Mouse (Mus musculus) forebrain, embryonic 10.5 days (tissue): ENCODE measurements around the gene Map4k1. TPM values are rescaled to one million over a fixed set of nuclear protein-coding genes. Genes with fewer than 3 reads are reported as not detected.

Experiments used
- DNase-seq: peaks from one replicate; pipeline ENCODE4 v3.0.0-alpha.2; 2017; ENCODE audit warnings: low spot score; ENCODE audit errors: extremely low spot score
- H3K27ac ChIP-seq: fragments of 300-500 bp; sonication (generic); 2 replicates; pipeline ENCODE4 v1.5.1; 2016; ENCODE audit warnings: mild to moderate bottlenecking
- H3K27me3 ChIP-seq: fragments of 300-500 bp; sonication (generic); 2 replicates; pipeline ENCODE4 v1.6.1; 2016; ENCODE audit warnings: mild to moderate bottlenecking; ENCODE audit not compliant: poor library complexity, severe bottlenecking
- H3K36me3 ChIP-seq: fragments of 300-500 bp; sonication (generic); replicated peaks from 2 replicates; pipeline ENCODE4 v1.6.1; 2016; ENCODE audit warnings: mild to moderate bottlenecking, moderate library complexity
- H3K4me1 ChIP-seq: fragments of 300-500 bp; sonication (generic); 2 replicates; pipeline ENCODE4 v1.6.1; 2016
- H3K4me3 ChIP-seq: fragments of 300-500 bp; sonication (generic); 2 replicates; pipeline ENCODE4 v1.5.1; 2016; ENCODE audit warnings: mild to moderate bottlenecking, moderate library complexity
- H3K9me3 ChIP-seq: fragments of 300-500 bp; sonication (generic); 2 replicates; pipeline ENCODE4 v1.6.1; 2016; ENCODE audit warnings: mild to moderate bottlenecking, moderate library complexity
- WGBS: fragments of 180-500 bp; shearing (Covaris S2); methylation state at CpG from one replicate; pipeline ENCODE4 v1.1.7; 2016; 5-methylcytosine and 5-hydroxymethylcytosine counted together
- polyA plus RNA-seq: library from polyadenylated mRNA; unstranded; fragments of >200 nt; fragmentation: Nextera tagmentation; extraction: Ambion mirVana; gene quantifications from 2 replicates; pipeline ENCODE4 v1.2.1, GENCODE M21; 2016

The Map4k1 gene
- 10.2 and 13.4 TPM in 2 replicates for polyA plus RNA-seq

GRCm38 (mm10) chr7:28981651-28982273 is at the start of gene Map4k1, which contains the start of gene Eif3k:
Gene Map4k1 (plus strand): TSS chr7:28982050.
Gene Eif3k (minus strand): TSS chr7:28981864.
- Histone ChIP-seq H3K9me3 (no peaks in the 10 kb centered on the region), H3K36me3 (peaks cover 34% of the 10 kb centered on the region), H3K27ac (peak within 1 kb of the TSS; percentile 92), H3K4me3 (peak within 1 kb of the TSS; percentile 89), H3K27me3 (no peaks in the 10 kb centered on the region), H3K4me1 (peaks cover 28% of the 10 kb centered on the region)
- peak; percentile 96 for DNase-seq
- WGBS: under 1% methylated on average over 36 of the region's 36 CpGs

DNA sequence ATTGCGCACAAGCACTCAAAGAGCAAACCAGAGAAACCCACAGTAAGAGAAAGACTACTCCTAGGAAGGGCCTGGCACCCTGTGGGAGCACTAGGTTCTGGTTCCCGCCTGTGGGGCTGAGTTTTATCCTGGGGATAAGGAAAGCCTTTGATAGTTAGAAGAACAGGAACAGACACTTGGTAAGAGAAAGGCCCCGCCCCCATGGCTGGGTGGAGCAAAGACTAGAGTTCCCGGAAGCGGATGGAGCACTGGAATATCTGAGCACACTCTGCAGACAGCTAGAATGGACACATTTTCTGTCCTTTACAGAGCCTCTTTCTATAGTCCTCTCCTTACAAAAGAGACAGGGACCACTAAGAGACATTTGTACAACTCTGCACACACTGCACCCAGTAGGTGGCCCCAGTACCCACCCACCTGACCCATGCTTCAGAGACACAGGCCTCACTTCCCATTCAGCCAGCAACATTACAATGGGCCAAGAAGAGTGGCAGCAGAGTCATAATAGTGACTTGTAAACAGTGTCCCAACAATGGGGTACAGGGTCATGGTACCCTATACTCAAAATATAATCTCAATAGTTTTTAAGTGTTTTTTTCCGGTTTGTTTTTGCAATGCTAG is 49.3 kb upstream of the Map4k1 start:
- Histone ChIP-seq H3K36me3 (peaks cover 57% of the 10 kb centered on the region), H3K9me3 (no peaks in the 10 kb centered on the region), H3K27me3 (no peaks in the 10 kb centered on the region), H3K4me3 (no peak overlapping the region), H3K4me1 (peaks cover 64% of the 10 kb centered on the region), H3K27ac (no peak overlapping the region)
- no peak for DNase-seq
- 73% methylated on average over 6 of the region's 6 CpGs for WGBS

- Histone ChIP-seq H3K9me3 (no peaks in the 10 kb centered on the region), H3K4me3 (no peak overlapping the region), H3K36me3 (peaks cover 59% of the 10 kb centered on the region), H3K27ac (no peak overlapping the region), H3K27me3 (no peaks in the 10 kb centered on the region), H3K4me1 (peaks cover 68% of the 10 kb centered on the region)
- WGBS: 84% methylated on average over 2 of the region's 2 CpGs
- DNase-seq: no peak
Observed at GRCm38 (mm10) chr7:28933825-28934224, 48.0 kb upstream of the Map4k1 start.

GRCm38 (mm10) chr7:28936787-28937186 is 45.1 kb upstream of the Map4k1 start:
- peaks cover 72% of the 10 kb centered on the region for H3K4me1 ChIP-seq
- no peaks in the 10 kb centered on the region for H3K27me3 ChIP-seq
- no peaks in the 10 kb centered on the region for H3K9me3 ChIP-seq
- no peak overlapping the region for H3K4me3 ChIP-seq
- DNase-seq: no peak
- 83% methylated on average over 4 of the region's 4 CpGs for WGBS
- peak overlapping the region; percentile 63 for H3K27ac ChIP-seq
- peaks cover 76% of the 10 kb centered on the region for H3K36me3 ChIP-seq

GRCm38 (mm10) chr7:28938654-28939053 is 43.2 kb upstream of the Map4k1 start:
- Histone ChIP-seq H3K9me3 (no peaks in the 10 kb centered on the region), H3K36me3 (peaks cover 91% of the 10 kb centered on the region), H3K4me1 (peaks cover 77% of the 10 kb centered on the region), H3K4me3 (no peak overlapping the region), H3K27me3 (no peaks in the 10 kb centered on the region), H3K27ac (peak overlapping the region; percentile 62)
- DNase-seq: no peak
- WGBS: 68% methylated on average over 4 of the region's 4 CpGs

GRCm38 (mm10) chr7:28939418-28940183 is 42.2 kb upstream of the Map4k1 start:
- peaks cover 87% of the 10 kb centered on the region for H3K4me1 ChIP-seq
- H3K4me3 ChIP-seq: no peak overlapping the region
- no peaks in the 10 kb centered on the region for H3K9me3 ChIP-seq
- 89% methylated on average over 7 of the region's 7 CpGs for WGBS
- DNase-seq: no peak
- H3K27ac ChIP-seq: peak overlapping the region; percentile 64
- peaks cover 85% of the 10 kb centered on the region for H3K36me3 ChIP-seq
- H3K27me3 ChIP-seq: no peaks in the 10 kb centered on the region

GRCm38 (mm10) chr7:28941129-28941528 is 40.7 kb upstream of the Map4k1 start:
- WGBS: 86% methylated on average over 4 of the region's 4 CpGs
- H3K9me3 ChIP-seq: no peaks in the 10 kb centered on the region
- H3K36me3 ChIP-seq: peaks cover 74% of the 10 kb centered on the region
- H3K4me3 ChIP-seq: no peak overlapping the region
- H3K27me3 ChIP-seq: no peaks in the 10 kb centered on the region
- peaks cover 95% of the 10 kb centered on the region for H3K4me1 ChIP-seq
- peak overlapping the region; percentile 64 for H3K27ac ChIP-seq
- DNase-seq: no peak

DNA sequence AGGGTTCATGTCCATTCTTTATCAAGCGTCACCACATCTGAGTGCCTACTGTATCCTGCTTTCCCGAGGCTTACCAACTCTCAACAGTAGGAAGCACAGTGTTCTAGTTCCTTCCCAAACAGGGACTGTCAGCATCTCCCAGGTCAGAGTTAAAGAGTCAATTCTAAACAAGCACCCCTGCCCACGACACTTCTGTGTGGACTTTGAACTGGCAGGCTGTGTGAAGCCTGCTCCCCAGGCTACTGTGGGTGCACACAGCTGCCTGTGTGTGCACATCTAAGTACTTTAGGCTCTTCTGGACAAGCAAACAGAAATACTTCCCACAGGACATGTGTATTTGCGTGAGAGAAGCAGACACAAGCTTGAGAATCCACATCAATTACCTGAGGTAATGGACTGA is 40.3 kb upstream of the Map4k1 start:
- H3K4me1 ChIP-seq: peaks cover 95% of the 10 kb centered on the region

DNA sequence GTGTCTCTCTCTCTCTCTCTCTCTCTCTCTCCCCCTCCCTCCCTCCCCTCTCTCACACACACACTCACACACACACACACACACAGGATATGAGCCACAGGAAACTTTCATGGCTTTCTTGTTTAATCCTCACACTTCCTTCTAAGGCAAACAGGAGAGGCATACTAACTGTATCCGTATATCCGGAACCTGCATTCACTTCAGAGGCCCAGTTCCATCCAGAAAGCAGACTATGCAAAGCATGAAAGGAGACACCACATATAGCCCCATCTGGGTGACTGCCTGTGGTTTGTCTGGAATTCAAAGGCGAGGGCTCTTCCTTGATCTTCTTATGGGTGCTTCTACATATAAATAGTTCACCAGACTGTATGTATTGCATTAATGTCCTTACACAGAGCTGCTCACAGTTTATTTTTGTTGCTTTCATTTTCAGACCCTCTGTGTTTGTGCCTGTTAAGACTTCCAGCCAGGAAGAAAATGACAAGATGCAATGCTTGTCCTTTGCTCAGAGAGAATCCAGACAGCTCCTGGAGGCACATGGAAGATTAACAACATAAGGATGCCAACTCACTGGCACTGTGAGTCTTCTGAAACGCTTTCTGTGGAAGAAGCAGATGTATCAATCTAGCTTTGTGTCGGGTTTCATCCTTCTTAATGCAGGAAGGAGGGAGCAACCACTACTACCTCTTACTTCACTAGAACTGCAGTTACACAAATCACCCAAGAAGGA is 38.2 kb upstream of the Map4k1 start:
- Histone ChIP-seq H3K36me3 (peaks cover 68% of the 10 kb centered on the region), H3K9me3 (no peaks in the 10 kb centered on the region), H3K27ac (peak overlapping the region; percentile 42; the same call in 1 of the 2 replicates), H3K4me1 (peaks cover 96% of the 10 kb centered on the region), H3K4me3 (no peak overlapping the region), H3K27me3 (no peaks in the 10 kb centered on the region)
- WGBS: 83% methylated on average over 5 of the region's 5 CpGs
- no peak for DNase-seq

More for the DNA sequence above, 40.3 kb upstream of the Map4k1 start:
- Histone ChIP-seq H3K27ac (peak overlapping the region; percentile 45; the same call in 1 of the 2 replicates), H3K9me3 (no peaks in the 10 kb centered on the region), H3K36me3 (peaks cover 69% of the 10 kb centered on the region), H3K27me3 (no peaks in the 10 kb centered on the region), H3K4me3 (no peak overlapping the region)
- DNase-seq: no peak
- 86% methylated on average over 4 of the region's 4 CpGs for WGBS

DNA sequence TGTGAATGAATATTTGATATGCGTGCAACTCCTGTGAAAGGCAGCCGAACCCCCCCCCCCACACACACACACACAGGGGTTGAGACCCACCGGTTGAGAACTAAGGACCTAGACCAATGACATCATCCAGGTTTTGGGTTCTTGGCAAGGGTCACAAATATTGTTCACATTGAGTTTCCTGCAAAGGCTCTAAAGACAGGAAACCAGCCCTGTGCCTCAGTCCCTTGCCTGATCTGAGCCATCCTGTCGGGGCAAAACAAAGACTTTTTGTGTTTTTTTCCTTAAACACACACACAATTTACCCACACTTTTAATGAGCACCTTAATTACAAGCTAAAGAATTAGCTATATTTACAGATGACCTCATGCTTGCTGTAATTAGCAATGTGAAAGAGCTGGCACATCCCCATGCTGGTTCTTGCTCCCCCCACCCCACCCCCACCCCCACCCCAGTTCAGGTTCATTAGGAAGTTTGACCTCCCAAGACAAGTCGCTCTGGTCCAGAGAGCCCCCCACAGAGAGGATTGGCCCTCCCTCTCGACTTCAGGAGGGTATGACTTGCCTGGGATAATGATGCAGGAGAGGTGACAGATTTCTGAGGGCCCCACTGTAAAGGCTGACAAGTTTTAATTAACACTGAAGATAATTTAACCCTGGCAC is 37.0 kb upstream of the Map4k1 start:
- no peak for DNase-seq
- Histone ChIP-seq H3K36me3 (peaks cover 67% of the 10 kb centered on the region), H3K4me3 (peak overlapping the region; percentile 25; the same call in 1 of the 2 replicates), H3K4me1 (peaks cover 96% of the 10 kb centered on the region), H3K9me3 (no peaks in the 10 kb centered on the region), H3K27me3 (no peaks in the 10 kb centered on the region), H3K27ac (peak overlapping the region; percentile 85)
- WGBS: 34% methylated on average over 6 of the region's 6 CpGs

- H3K9me3 ChIP-seq: no peaks in the 10 kb centered on the region
- WGBS: 28% methylated on average over 10 of the region's 10 CpGs
- peak; percentile 48 for DNase-seq
- H3K4me3 ChIP-seq: peak overlapping the region; percentile 25; the same call in 1 of the 2 replicates
- peaks cover 66% of the 10 kb centered on the region for H3K36me3 ChIP-seq
- H3K4me1 ChIP-seq: peaks cover 94% of the 10 kb centered on the region
- no peaks in the 10 kb centered on the region for H3K27me3 ChIP-seq
- peak overlapping the region; percentile 85 for H3K27ac ChIP-seq
Observed at GRCm38 (mm10) chr7:28945416-28946270, 36.2 kb upstream of the Map4k1 start.
